Mouse (Mus musculus): ENCODE results near the gene Slc44a3.

GRCm38 (mm10) chr3:121573858-121574257 lies 41.7 kb upstream of the Slc44a3 start:
- TF ChIP-seq CTCF (IDR thresholded peaks at IDR 0.05; ENCODE audit: insufficient read depth, low read length) (no peak), POLR2A (IDR thresholded peaks at IDR 0.05; ENCODE audit: borderline replicate concordance, extremely low read depth, low read depth, low read length) (no peak)

All from lung, adult 2 months (tissue).